Mouse (Mus musculus): ENCODE measurements around the gene Invs.

The Invs gene

DNA sequence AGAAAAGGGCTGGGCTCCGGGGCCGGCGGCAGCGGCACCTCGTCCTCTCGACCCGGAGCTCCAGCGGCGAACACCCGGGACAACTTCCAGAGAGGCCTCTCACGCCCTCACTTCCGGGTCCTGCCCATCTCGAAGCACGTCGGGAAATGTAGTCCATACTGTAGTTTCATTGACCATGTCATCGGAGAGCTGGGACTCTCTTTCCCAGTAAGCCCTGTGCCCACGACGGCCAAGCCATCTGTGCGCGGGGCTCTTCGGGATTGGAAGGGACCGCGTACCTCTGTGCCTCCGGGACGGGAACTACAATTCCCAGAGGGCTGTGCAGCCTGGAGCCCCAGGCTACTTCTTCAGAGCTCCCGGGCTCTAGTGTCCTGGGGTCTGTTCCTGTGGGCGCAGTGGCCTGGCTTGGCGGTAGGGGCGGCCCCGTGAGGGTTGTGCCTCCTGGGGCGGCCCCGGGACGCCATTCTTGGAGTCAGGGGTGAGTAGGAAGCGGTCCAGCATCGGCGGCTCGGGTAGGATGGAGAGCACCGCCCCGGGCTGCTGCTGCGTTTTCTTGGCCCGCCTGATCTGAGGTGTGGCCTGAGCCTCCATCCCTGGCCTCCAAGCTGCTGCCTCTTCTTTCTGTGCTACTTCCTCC, at the start of gene Invs, which contains the start of gene Erp44:
Gene Invs (plus strand): TSS at position 263 of the 637 bp plus-strand sequence.
Gene Erp44 (minus strand): TSS at position 61 of the 637 bp plus-strand sequence.
- peak; percentile 93 for DNase-seq

DNA sequence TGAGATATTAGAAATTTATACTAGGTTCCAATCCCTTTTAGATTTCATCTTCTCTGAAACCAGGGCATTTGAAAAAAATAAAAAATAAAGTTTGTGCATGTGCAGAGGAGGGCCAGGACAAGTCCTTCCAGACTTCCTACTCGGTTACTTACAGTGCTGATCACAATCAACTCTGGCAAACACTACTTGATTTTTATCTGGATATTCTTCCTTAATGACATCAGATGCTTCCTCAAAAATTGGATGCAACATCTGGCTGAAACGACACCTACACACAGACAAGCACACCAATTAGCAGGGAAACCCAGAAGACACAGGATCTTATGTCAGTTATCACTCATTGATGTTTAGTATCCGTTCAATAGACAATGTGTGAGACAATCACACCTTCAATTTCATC, 42.8 kb upstream of the Invs start:
- DNase-seq, result no peak

DNA sequence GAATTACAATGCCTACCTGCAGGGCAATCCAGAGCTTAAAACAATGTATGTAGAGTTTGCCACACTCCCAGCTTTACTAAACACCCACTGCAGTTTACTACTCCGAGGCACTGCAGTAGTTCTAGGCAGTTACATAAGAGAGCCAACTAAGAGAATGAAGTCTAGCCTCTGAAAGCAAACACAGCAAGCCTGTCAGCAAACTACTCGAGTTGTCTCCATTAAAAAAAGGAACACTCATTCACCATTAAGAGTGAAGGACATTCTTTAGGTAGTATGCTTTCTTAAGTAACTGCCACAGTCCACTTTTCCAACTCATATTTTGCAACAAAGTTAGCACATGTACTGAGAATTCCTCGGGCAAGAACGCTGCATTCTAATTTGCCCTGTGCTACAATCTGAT, 40.5 kb upstream of the Invs start:
- DNase-seq, result no peak

DNA sequence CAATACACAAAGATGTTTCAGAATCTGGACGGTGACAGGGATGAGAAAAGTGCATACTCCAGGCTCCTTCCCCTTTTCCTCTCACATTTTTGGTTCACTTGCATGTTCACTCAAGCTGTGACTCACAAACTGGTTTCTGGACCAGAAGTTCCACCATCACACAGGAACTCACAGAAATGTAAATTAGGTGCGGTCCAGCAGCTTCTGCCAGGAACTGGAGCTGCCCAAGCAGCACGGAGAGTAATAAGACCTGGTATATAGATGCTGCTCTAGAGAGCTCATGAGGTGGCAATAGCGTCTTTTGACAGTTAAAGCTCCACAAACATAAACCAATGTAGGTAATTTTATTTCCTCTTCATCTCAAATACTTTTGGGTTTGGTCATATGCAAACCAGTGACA, 37.1 kb upstream of the Invs start:
- no peak for DNase-seq

DNA sequence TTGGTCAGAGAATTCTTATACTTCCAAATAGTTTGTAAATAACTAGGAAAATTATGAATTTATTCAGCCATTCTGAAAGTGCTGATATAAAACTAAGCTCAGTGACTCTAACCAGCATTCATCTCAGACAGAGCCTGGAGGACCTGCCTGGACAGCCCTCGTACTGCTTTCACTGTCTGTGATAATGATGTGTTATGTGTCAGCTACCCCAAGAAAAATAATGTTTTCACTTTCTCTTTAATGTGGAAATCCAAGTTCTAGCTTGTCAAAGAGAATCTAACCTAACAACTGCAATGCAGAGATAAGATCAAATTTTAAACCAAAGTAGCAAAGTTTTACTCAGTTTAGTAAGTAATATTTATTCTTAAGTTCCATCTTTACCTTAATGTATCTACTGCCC, 35.8 kb upstream of the Invs start:
- no peak for DNase-seq

DNA sequence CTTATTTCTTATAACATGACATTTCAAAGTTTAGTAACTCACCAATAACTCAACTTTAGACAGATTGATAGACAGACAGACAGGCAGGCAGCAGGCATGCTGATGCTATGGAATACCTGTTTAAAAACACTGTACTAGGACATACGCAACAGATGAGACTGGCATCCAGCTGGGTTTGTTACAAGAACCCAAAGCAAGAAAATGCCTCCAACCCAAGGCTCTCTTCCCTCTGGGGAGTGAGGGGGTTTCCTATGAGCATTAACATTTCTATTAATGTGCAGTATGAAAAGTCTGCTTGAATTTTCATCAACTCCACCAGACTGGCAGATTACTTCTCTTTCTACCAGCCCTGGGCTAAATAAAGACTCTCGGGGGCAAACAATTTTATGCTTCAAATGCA, 35.3 kb upstream of the Invs start:
- DNase-seq, result no peak

DNA sequence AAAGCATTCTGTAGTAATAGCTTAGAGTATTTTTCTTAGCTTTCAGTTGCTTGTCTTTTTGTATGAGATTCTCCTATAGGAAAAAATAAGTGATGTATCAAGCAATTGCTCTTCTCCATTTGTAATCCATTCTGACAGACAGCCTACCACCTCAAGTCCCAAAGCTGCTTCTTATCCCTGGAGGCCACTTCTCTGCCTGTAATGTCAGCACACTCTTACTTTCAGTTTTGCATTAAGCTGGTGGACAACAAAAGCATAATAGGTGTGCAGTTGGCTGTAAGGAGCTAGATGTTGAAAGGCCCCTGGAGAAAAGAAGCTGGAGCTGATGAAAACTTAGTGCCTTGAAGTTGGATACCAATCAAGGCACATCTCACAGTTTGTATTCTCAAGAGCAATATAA, 26.3 kb upstream of the Invs start:
- no peak for DNase-seq

DNA sequence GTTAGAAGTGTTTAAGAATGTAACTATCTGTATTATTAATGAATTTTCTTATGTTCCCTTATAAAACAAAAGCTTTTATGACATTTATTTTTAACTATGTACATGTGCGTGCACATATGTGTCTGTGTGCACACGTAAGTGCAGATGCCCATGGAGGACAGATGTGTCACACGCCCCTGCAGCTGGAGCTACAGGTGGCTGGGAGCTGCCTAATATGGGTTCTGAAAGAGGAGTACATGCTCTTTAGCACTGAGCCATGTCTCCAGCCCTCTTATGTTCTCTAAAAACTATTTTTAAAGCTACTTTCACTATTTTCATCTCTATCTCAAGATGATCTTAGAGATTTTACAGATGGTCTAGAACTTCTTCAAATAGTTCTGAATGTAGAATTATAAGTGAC, 21.5 kb upstream of the Invs start:
- no peak for DNase-seq

DNA sequence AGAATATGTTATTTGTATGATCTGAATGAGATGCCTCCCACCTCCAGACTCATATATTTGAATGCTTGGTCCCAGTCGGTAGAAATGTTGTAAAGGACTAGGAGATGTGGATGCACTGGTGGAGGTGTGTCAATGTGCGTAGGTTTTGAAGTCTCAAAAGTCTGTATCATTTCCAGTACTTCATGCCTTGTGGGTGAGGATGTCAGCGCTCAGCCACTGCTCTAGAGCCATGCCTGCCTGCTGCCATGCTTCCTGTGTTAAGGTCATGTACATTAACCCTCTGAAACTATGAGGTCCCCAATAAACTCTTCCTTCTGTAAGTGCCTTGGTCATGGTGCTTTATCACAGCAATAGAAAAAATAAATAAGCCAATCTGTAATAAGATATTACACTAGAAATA, 11.9 kb upstream of the Invs start:
- DNase-seq, result no peak

DNA sequence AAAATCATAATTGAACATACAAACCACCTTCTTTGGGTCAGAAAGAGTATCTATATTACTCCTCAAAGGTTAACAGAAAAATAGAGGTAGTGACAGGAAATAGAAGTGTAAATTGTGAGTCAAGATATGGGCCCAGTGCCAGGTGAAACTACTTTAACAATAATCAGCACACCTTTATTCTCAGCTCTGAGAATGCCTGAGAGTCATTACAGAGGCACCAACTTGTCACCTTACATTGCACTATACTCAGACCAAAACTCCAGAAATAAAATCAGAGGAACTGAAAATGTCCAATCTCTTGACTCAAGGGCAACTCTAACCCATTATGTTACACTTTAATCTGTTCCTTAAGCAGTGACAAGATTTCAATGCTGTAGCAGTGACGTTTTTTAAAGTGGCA, 11.4 kb upstream of the Invs start:
- no peak for DNase-seq

DNA sequence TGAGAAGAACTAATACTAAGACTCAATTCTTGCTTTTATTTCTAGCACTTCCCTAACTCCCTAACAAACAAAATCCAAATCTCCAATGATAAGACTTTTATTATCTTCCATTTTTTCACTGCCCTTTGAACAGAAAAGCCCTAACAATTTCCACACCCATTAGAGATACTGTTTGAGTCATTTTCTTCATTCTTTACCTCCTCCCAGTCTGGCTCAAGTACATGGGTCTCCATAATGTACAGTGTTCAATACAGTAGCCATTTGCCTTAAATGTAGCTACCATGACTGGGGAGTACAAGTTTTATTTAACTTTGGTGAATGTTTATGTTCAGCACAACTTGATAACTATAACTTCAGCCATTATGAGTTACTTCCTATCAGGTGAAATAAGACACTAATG, 9.0 kb upstream of the Invs start:
- no peak for DNase-seq

DNA sequence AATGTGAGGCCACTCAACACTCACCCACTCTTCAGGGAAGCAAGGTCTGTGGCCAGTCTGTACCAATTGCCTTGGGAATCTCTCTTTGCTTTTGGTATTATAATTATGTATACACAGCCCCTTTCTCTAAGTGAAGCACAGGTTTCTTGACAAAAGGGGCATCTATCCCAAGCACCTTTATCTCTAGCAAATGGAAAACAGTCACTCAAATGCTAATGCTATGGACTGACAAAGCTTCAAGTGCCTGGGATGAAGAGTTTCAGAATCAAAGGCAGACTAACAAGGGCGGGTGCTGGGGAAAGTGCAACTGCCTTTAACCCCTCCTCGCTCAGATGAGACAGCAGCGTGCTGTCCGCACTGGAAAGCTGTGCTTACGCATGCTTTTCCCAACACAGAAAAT, 7.7 kb upstream of the Invs start:
- no peak for DNase-seq

DNA sequence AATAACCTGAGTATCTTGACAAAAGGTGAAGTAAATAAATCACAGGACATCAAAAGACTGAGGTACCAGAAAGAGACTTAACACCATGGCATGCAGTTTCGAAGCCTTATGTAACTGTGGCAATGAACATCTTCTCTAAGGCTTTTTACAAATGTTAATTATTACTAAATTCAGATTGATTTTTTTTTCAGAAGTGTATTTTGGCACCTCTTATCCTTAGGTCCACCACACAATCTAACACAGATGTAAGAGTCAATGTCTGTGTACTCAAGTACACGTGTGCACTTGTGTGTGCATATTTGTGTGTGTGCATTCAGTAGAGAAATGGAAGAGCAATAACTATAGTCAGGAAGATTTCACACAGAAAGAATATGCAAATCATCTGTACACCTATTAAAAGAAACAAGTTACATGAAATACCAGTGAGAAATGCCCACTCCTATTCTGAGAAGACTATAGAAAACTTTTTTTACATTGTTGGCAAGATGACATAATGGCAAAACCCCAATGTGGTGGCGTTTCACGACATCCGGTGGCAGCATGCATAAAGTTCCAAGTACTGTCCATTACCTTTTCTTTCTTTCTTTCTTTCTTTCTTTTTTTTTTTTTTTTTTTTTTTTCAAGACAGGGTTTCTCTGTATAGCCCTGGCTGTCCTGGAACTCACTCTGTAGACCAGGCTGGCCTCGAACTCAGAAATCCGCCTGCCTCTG, 6.3 kb upstream of the Invs start:
- DNase-seq, result no peak

DNA sequence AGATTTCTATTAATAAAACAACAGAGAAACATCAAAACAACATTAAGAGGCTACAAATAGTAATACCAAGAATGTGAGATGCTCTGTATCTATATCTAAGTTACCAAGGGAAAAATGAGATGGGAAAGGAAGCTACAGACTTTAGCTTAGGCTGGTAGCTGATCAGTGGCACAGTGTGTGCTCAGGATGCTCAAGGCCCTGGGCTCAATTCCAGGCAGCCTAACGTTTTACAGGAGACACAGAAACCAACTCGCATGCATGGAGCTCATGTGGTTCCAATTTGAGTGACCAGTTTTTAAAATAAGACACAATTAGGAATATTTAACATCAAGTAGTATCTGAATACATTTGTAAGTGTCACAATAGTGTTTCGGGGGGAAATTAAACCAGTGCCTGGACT, 3.8 kb upstream of the Invs start:
- DNase-seq, result no peak

DNA sequence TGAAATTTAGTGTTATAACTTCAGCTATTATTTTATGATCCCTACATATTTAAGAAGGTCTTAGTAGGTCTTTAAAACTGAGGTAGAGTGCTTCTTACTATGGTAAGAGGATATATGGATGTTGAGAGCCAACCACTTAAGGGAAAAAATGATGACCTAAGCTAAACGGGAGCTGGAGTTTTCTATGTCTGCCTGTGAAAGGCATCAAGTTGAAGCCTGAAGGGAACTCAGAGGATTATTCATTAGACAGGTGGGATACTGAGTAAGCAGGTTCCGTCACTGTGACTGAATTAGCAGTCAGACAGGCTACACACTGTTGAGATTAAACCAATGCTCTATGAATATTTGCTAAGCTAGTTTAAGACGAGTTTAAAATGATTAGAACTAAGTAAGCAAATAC, 2.5 kb upstream of the Invs start:
- no peak for DNase-seq

DNA sequence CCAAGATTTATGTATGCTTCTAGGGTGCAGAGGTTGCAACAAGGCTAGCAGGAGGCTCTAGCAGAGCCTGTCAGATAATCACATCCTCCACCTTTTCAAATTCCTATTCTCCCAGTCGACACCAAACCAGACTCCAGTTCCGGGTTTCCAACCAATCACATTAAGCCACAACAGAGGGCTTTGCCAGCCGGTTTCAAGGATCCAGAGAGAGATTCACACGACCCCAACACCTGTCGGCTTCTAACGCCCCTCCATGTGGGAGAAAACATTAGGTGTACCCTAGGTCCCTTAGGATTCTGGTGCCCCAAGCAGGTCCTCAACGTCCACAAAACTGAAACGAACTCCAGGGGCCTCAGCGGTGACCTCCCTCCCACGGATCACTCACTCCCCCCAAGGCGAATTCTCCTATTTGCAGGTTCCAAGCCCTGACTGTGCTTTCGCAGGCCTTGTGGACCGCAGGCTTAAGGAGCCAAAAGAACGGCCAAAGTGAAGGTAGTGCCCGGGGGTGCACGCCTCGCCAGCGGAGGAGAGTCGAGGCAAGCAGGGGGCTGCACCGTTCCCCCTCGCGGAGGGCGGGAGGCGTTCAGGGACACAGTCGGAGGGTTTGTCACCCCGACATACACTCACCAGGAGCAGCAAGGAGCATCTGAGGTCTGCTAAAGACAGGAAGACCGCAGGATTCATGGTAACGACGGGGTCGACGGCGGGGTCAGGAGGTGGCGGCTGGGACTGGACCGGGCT, 633 bp upstream of the Invs start:
- peak; percentile 4 for DNase-seq

DNA sequence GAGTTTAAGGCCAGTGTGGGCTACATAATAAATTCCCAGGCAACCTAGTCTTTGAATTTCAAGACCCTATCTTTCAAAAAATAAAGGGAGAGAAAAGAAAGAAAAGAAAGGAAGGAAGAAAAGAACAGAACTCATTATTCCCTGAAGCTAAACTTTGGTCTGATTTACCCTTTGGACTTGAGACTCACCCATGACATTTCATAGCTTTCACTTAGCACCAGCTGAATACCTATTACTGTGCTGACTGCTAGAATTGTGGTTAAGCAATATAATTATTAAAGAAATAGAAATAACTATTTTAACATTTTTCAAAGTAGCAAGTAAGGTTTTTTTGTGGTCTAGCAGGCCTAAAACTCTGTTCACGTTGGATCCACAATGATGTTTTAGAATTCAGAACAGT, 1.6 kb downstream of the Invs start:
- no peak for DNase-seq

DNA sequence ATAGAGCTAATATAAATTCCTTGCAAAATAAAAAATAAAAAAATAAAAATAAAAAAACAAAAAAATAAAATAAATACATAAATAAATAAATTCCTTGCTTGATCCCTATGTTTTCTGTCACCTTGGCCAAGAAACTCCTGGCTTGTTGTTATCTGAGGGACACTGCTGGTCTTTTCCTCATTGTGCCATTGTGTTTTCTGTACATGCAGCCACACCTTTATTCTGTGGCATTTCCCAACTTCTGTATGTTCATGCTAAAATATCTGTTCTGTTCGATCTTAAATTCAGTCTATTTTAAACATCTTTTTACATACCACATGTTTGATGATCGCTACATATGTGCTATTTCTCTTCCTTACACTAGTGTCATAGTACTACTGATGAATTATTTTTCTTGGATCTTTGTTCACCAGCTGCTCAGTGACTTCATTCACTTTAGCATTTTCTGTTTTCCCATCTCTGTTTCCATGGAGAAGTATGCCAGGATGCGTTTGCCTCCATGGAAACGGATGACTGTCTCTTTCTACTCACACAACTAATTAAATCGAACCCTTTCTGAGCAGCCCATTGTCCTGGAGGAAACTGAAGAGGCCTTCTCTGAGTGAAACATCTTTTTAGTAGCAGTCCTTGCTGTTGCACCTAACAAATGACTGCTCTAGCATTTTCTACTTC, 7.7 kb downstream of the Invs start:
- DNase-seq, result no peak

DNA sequence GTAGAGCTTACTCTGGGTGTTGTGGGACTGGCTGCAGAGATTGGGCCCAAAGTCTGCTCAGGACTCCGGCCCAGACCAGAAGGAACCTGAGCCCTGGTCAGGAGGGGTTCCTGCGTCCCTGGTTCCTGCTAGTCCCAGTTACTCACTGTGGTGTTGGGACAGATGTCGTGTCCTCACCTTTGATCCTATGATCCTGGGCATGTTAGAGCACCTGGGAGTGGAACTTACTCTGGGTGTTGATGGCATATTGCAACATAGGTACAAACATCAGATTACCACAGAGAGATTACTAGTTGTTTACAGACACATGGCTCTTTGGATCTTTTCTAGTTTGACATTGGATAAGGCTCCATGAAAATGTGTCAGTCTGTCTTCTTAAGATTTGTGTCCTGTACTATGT, 35.3 kb downstream of the Invs start:
- DNase-seq, result no peak

DNA sequence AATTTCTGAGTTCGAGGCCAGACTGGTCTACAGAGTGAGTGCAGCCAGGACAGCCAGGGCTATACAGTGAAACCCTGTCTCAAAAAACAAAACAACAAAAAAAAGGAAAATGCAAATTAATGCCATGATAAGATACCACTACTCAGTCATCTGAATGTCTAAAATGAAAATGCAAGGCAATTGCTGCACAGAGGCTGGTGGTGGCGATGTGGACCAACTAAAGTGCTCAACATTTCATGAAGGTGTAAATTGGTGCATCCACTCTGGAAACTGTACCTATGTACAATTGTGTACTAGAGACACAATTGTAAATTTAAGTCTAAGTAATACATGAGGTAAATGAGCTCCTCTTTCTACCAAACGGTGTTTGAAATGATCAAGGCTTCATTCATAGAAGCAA, 36.5 kb downstream of the Invs start:
- no peak for DNase-seq

DNA sequence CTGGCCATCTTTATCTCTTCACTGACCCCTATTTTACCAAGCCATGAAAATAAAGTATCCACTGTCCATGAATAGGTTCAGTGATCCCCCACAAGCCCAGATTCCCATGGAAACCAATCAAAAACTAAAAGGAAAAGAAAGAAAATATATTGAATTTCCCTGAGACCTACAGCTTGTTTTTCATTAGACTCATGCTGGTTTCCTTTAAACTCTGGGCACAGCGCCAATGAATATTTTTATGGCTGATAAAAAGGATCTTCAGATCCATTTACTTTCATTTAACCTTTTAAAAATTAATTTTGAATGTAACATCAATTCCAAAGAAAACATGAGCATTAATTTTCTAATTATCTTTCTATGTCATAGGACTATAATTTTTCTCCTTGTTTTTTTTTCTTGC, 41.7 kb downstream of the Invs start:
- DNase-seq, result peak; percentile 3

DNA sequence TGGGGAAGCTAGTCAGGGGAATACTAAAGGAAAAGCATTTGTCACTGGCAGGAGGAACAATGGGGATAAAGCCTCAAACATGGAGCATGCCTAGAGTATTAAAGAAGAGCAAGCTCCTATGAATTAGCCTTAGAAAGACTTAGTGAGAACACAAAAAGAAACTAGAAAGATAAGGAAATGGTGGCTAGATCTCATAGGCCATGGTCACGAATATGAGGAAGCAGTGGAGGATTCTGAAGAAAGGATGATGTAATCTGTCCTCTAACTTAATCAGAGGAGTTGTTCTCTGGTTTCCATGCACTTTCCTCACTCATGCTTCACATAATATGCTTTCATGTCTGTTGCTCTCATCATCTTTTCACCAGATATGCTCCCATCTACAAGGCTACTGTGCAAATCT, 42.5 kb downstream of the Invs start:
- no peak for DNase-seq

DNA sequence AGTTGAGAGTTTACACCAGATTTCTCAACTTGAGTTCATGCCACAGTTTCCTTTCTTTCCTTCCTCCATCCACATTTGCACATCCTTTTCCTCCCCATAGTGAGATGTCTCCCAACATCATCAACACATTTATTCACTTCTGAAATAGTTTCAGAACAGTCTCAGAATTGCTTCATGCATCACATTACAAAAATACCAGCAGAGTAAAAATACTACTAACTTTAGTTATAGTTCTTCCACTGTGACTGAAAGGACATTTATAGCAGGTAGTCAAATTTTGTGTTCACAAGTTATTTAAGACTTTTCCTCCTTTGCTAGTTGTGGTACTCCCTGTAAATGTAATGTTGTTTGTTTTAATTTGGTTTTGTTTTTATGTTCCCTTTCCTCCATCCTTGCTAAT, 47.6 kb downstream of the Invs start:
- DNase-seq, result no peak

DNA sequence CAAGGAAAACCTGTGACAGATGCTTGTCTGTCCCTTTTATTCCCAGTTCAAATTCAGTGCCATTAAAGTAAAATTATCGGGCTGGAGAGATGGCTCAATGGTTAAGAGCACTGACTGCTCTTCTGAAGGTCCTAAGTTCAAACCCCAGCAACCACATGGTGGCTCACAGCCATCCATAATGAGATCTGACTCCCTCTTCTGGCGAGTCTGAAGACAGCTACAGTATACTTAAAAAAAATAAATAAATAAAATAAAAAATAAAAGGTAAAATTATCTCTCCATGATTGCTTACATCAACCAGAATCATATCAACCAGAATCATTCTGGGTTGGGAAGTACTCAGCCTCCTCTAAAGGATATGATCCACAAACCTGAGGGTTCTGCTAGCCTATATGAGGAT, 48.5 kb downstream of the Invs start:
- no peak for DNase-seq
